Mouse (Mus musculus): Measurements from ENCODE around the gene Shkbp1.
A peak's percentile ranks its signal among the peaks of the same experiment; 100 is the strongest.

The Shkbp1 gene

GRCm38 (mm10) chr7:27310306-27310705, 45.5 kb downstream of the Shkbp1 start:
- DNase-seq (ENCODE audit: low read depth) = no peak

- no peak for DNase-seq (ENCODE audit: low read depth)
Measured at GRCm38 (mm10) chr7:27309832-27310231, 46.0 kb downstream of the Shkbp1 start.

GRCm38 (mm10) chr7:27308821-27309549, 46.8 kb downstream of the Shkbp1 start:
- no peak for DNase-seq (ENCODE audit: low read depth)

DNA sequence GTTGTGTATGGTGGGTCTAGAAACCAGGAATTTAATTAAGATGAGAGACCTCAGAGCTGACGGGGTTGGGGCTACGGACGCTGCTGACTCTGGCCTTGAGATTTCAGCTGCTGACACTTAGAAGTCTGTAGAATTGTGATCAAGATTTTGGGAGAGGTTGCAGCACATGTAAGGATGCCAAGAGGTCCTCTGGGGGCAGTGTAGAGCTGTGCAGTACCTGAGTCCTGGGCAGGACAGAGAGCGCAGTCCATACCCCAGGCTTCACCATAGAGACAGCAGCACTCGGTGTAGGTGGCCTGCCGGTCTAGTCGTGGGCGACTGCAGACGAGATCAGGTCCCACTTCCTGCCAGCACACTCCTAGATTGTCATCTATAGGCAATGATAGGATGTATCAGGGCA, 48.3 kb downstream of the Shkbp1 start:
- DNase-seq (ENCODE audit: low read depth) = no peak

DNA sequence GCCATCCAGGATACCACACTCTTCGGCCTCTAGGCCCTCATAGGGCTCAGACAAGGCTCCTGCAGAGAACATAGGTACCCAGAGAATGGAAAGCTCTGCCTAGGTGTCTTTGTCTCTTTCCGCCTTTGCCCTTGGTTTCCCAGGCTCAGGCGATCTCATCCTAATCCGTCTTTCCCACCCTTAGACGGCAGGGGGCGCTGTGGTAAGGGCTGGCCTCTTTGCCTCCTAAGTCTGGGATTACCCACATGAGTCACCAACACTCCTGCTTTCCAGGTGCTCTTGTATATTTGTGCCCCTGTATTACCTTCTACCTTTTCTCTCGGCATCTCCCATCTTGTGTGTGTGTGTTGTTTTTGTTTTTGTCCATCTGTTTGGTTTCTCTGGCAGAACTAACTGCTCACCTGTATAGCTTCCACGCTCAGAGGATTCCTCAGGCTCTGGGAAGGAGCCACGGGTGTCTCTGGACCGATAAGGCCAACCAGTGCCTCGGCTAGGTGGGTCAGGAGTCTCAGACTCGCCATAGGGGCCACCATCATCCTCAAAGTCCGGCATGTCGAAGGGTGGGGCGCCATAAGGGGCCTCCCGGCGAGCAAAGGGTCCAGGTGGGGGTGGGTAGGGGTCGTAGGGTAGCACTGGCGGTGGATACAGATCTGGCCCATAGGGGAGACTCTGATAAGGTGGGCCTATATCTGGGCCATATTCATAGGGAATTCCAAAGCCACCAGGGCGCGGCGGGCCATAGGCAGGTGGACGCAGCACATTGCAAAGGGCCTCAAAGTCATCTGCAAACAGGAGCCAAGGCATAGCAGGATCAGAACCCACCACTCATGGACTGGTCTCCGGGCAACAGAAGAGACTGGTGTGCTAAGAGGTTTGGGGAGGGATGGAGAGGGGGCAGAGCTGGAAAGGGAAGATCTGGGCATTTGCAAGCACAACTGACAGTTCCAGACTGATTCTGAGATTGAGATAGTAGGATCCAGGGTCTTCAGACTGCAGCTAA, 49.4 kb downstream of the Shkbp1 start:
- DNase-seq (ENCODE audit: low read depth) = no peak

DNA sequence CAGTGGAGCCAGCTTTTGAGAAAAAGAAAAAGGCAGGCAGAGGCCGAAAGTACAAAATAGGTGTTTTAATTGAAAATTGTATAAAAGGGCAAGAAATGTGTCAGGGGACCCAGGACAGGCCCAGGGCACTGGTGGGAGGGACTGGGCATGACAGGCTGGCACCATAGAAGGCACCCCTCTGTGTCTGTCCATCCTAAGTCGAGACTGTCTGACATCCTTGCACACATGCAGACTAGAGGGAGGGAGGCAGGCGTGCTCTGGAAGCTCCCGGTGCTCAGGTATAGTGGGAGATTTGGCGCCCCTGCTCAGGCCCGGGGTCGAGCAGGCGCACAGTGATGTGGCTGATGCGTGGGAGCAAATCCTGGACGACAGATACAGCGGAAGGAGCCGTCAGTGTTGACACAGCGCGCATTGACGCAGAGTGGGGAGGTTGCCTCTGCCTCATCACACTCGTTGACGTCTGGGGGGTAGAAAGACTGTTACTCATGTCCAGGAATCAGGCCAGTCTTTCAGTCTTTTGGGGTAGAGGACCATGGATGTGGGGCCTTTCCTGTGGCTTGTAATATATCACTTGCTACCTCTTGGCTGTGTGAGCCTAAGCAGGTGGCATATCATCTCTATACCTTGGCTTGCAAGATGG, 50.6 kb downstream of the Shkbp1 start:
- no peak for DNase-seq (ENCODE audit: low read depth)

- peak; percentile 75 for DNase-seq (ENCODE audit: low read depth)
Measured at GRCm38 (mm10) chr7:27302172-27302571, 53.6 kb downstream of the Shkbp1 start.

DNA sequence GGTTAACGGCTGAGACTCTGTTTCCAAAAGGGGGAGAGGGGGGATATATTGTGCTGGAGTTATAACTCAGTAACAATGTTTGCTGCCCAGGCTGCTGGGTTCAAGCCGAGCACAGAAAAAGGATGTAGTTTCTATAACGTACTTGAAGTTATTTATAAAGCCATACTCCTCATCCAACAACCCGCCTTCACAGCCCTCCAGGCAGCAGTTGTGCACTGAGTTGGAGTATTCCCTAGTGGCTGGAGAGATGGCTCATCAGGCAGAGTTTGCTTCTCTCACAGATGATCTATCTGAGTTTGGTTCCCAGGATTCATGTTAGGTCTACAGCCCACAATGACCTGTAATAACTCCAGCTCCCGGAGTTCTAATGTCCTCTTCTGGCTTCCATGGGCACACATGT, 55.0 kb downstream of the Shkbp1 start:
- no peak for DNase-seq (ENCODE audit: low read depth)

GRCm38 (mm10) chr7:27300351-27300750, 55.5 kb downstream of the Shkbp1 start:
- DNase-seq (ENCODE audit: low read depth) = no peak

- no peak for DNase-seq (ENCODE audit: low read depth)
Measured at GRCm38 (mm10) chr7:27298816-27299215, 57.0 kb downstream of the Shkbp1 start.

- DNase-seq (ENCODE audit: low read depth) = no peak
Measured at GRCm38 (mm10) chr7:27298033-27298610, 57.7 kb downstream of the Shkbp1 start.

- no peak for DNase-seq (ENCODE audit: low read depth)
Measured at GRCm38 (mm10) chr7:27296518-27296917, 59.3 kb downstream of the Shkbp1 start.

DNA sequence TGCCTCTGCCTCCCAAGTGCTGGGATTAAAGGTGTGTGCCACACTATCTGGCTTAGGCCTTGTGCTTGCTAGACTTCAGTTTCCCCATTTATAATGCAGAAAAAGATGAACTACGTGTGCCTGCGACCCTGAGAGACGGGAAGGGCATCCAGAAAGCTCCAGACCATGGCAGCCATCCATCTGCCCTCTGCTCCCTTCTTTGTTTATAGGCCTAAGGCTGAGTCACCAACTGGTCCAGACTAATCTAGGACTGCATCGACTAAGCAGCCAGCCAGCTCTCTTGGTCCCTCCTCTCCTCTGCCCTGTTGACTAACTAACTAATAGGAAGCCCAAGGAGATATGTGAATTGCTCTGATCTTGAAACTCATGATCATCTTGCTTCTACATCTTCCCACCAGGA, 59.9 kb downstream of the Shkbp1 start:
- no peak for DNase-seq (ENCODE audit: low read depth)
